Mouse (Mus musculus) gastrocnemius, postnatal 25 days (tissue): Measurements from ENCODE around the gene Rftn1. TPM values are rescaled to one million over a fixed set of nuclear protein-coding genes. Genes with fewer than 3 reads are reported as not detected.
"Not testable (repeated sequence)": the region's sequence is repeated elsewhere in the genome, so short reads cannot be mapped to it uniquely, and the experiment has no call there.

ENCODE experiments used
- DNase-seq: peaks from one replicate; pipeline ENCODE4 v3.0.0; 2022
- total RNA-seq, 2 experiments: library from RNA; stranded (reverse); gene quantifications; 1 replicate in 1 of 2; 2 replicates in 1 of 2; pipeline ENCODE4 v1.2.3; 2021

The Rftn1 gene
- total RNA-seq, 2 experiments from 2014 or later = 27.3 to 35.0 TPM

- DNase-seq = no peak
These were observed 63.2 kb downstream of the Rftn1 start for GRCm38 (mm10) chr17:50127045-50127813.

- DNase-seq = no peak
These were observed 63.9 kb downstream of the Rftn1 start for GRCm38 (mm10) chr17:50126545-50126944.

- DNase-seq = no peak
These were observed 64.6 kb downstream of the Rftn1 start for GRCm38 (mm10) chr17:50125900-50126299.

- no peak for DNase-seq
These were observed 65.2 kb downstream of the Rftn1 start for GRCm38 (mm10) chr17:50125245-50125798.

- no peak for DNase-seq
These were observed 65.8 kb downstream of the Rftn1 start for GRCm38 (mm10) chr17:50124708-50125107.

- DNase-seq = no peak
These were observed 67.9 kb downstream of the Rftn1 start for GRCm38 (mm10) chr17:50122555-50122954.

- DNase-seq = peak; percentile 78
These were observed 70.4 kb downstream of the Rftn1 start for GRCm38 (mm10) chr17:50120098-50120497.

- no peak for DNase-seq
These were observed 73.0 kb downstream of the Rftn1 start for GRCm38 (mm10) chr17:50117461-50117860.

GRCm38 (mm10) chr17:50116980-50117379 is 73.5 kb downstream of the Rftn1 start:
- DNase-seq = no peak

- not testable (repeated sequence) for DNase-seq
These were observed 74.1 kb downstream of the Rftn1 start for GRCm38 (mm10) chr17:50116401-50116800.

GRCm38 (mm10) chr17:50115716-50116115 is 74.8 kb downstream of the Rftn1 start:
- not testable (repeated sequence) for DNase-seq

GRCm38 (mm10) chr17:50114659-50115058 is 75.8 kb downstream of the Rftn1 start:
- no peak for DNase-seq

GRCm38 (mm10) chr17:50110650-50111415 is 79.6 kb downstream of the Rftn1 start:
- DNase-seq = peak; percentile 36

- DNase-seq = no peak
These were observed 83.7 kb downstream of the Rftn1 start for GRCm38 (mm10) chr17:50106811-50107210.

GRCm38 (mm10) chr17:50104131-50104530 is 86.3 kb downstream of the Rftn1 start:
- peak; percentile 48 for DNase-seq

- peak; percentile 30 for DNase-seq
These were observed 89.1 kb downstream of the Rftn1 start for GRCm38 (mm10) chr17:50101416-50101815.

GRCm38 (mm10) chr17:50100070-50100469 is 90.4 kb downstream of the Rftn1 start:
- no peak for DNase-seq

GRCm38 (mm10) chr17:50099378-50099777 is 91.1 kb downstream of the Rftn1 start:
- no peak for DNase-seq

- no peak for DNase-seq
These were observed 92.2 kb downstream of the Rftn1 start for GRCm38 (mm10) chr17:50098297-50098696.

GRCm38 (mm10) chr17:50097831-50098230 is 92.6 kb downstream of the Rftn1 start:
- no peak for DNase-seq

GRCm38 (mm10) chr17:50096305-50096704 is 94.2 kb downstream of the Rftn1 start:
- DNase-seq = no peak

- DNase-seq = no peak
These were observed 95.9 kb downstream of the Rftn1 start for GRCm38 (mm10) chr17:50094596-50094995.

- DNase-seq = no peak
These were observed 96.4 kb downstream of the Rftn1 start for GRCm38 (mm10) chr17:50094077-50094476.
